Mouse (Mus musculus): ENCODE results near the gene Kcnrg.
"Not testable (repeated sequence)": the region's sequence is repeated elsewhere in the genome, so short reads cannot be mapped to it uniquely, and the experiment has no call there.

DNA sequence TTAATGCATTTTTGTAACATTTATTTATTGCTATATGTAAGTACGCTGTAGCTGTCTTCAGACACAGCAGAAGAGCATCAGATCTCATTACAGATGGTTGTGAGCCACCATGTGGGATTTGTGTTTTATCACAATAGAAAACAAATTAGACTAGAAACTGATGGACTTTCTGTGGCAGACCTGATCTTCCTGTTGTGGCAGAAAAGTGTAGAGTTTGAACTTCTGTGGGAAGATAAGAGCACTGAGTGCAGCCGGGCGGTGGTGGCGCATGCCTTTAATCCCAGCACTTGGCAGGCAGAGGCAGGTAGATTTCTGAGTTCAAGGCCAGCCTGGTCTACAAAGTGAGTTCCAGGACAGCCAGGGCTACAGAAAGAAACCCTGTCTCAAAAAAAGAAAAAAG is 41.0 kb upstream of the Kcnrg start:
- TF ChIP-seq EP300 (optimal IDR thresholded peaks at IDR 0.05); CTCF (IDR thresholded peaks at IDR 0.05; ENCODE audit: low read depth): not testable (repeated sequence)

Measured in stomach, postnatal 0 days (tissue).